Mouse (Mus musculus) heart, embryonic 13.5 days (tissue): Measurements from ENCODE around the gene Cyth1. TPM values are rescaled to one million over a fixed set of nuclear protein-coding genes. Genes with fewer than 3 reads are reported as not detected.
A peak's percentile ranks its signal among the peaks of the same experiment; 100 is the strongest.

Experiments
- ATAC-seq: fragments of 200-750 bp; cut with Nextera tagmentation; 2 replicates; pipeline ENCODE4 v1.8.0; 2017; ENCODE audit warnings: moderate TSS enrichment; ENCODE audit not compliant: insufficient number of reproducible peaks, low FRiP score, low TSS enrichment; ENCODE audit errors: extremely low read depth
- H3K27ac ChIP-seq: fragments of 300-500 bp; sonication (generic); replicated peaks from 2 replicates; pipeline ENCODE4 v1.5.1; 2015; ENCODE audit warnings: moderate library complexity, mild to moderate bottlenecking, inconsistent platforms
- H3K27me3 ChIP-seq: fragments of 300-500 bp; sonication (generic); replicated peaks from 2 replicates; pipeline ENCODE4 v1.6.1; 2015; ENCODE audit warnings: mild to moderate bottlenecking, inconsistent platforms
- H3K36me3 ChIP-seq: fragments of 300-500 bp; sonication (generic); 2 replicates; pipeline ENCODE4 v1.6.1; 2015; ENCODE audit warnings: mild to moderate bottlenecking, inconsistent platforms
- H3K4me1 ChIP-seq: fragments of 300-500 bp; sonication (generic); 2 replicates; pipeline ENCODE4 v1.6.1; 2015; ENCODE audit warnings: inconsistent platforms
- H3K4me2 ChIP-seq: fragments of 300-500 bp; sonication (generic); 2 replicates; pipeline ENCODE4 v1.6.1; 2015; ENCODE audit warnings: inconsistent platforms, mild to moderate bottlenecking, moderate library complexity
- H3K4me3 ChIP-seq: fragments of 300-500 bp; sonication (generic); 2 replicates; pipeline ENCODE4 v1.5.1; 2015; ENCODE audit warnings: moderate library complexity, mild to moderate bottlenecking, inconsistent platforms
- H3K9ac ChIP-seq: fragments of 300-500 bp; sonication (generic); 2 replicates; pipeline ENCODE4 v1.6.1; 2015; ENCODE audit warnings: inconsistent platforms, mild to moderate bottlenecking, moderate library complexity
- H3K9me3 ChIP-seq: fragments of 300-500 bp; sonication (generic); 2 replicates; pipeline ENCODE4 v1.6.1; 2016; ENCODE audit warnings: inconsistent platforms
- WGBS: fragments of 180-500 bp; shearing (Covaris S2); methylation state at CpG from one replicate; pipeline ENCODE4 v1.1.7; 2015; ENCODE audit warnings: mixed read lengths; 5-methylcytosine and 5-hydroxymethylcytosine counted together
- polyA plus RNA-seq: library from polyadenylated mRNA; unstranded; fragments of >200 nt; fragmentation: Nextera tagmentation; extraction: Ambion mirVana; gene quantifications from 2 replicates; pipeline ENCODE4 v1.2.1, GENCODE M21; 2015

The Cyth1 gene
- polyA plus RNA-seq, 1 experiment from 2014 or later, result 14.9 TPM

GRCm38 (mm10) chr11:118196824-118197388 is 51.5 kb downstream of the Cyth1 start:
- WGBS, result 41% methylated on average over 10 of the region's 10 CpGs
- H3K36me3 ChIP-seq, result peaks cover 15% of the 10 kb centered on the region
- no peaks in the 10 kb centered on the region for H3K27me3 ChIP-seq
- peak overlapping the region; percentile 73 for H3K27ac ChIP-seq
- ATAC-seq, result no peak; the same call in 1 of the 2 replicates
- H3K4me1 ChIP-seq, result peaks cover 99% of the 10 kb centered on the region
- no peak overlapping the region for H3K4me3 ChIP-seq
- peak overlapping the region; percentile 56; the same call in 1 of the 2 replicates for H3K9ac ChIP-seq
- no peak overlapping the region for H3K4me2 ChIP-seq
- H3K9me3 ChIP-seq, result no peaks in the 10 kb centered on the region

- peaks cover 66% of the 10 kb centered on the region for H3K4me1 ChIP-seq
- H3K27me3 ChIP-seq, result no peaks in the 10 kb centered on the region
- 44% methylated on average over 14 of the region's 14 CpGs for WGBS
- H3K36me3 ChIP-seq, result peaks cover 43% of the 10 kb centered on the region
- H3K4me2 ChIP-seq, result peak overlapping the region; percentile 26
- peak overlapping the region; percentile 89 for H3K27ac ChIP-seq
- H3K9me3 ChIP-seq, result no peaks in the 10 kb centered on the region
- no peak overlapping the region for H3K4me3 ChIP-seq
- H3K9ac ChIP-seq, result peak overlapping the region; percentile 40
- ATAC-seq, result no peak
Measured at GRCm38 (mm10) chr11:118193390-118194147, 54.8 kb downstream of the Cyth1 start.

- Histone ChIP-seq H3K27ac (peak overlapping the region; percentile 89), H3K4me1 (peaks cover 60% of the 10 kb centered on the region), H3K9me3 (no peaks in the 10 kb centered on the region), H3K27me3 (no peaks in the 10 kb centered on the region), H3K9ac (no peak overlapping the region), H3K36me3 (peaks cover 49% of the 10 kb centered on the region), H3K4me2 (peak overlapping the region; percentile 26), H3K4me3 (no peak overlapping the region)
- WGBS, result 75% methylated on average over 5 of the region's 5 CpGs
- no peak for ATAC-seq
Measured at GRCm38 (mm10) chr11:118192973-118193372, 55.4 kb downstream of the Cyth1 start.

- Histone ChIP-seq H3K4me1 (peaks cover 32% of the 10 kb centered on the region), H3K27ac (no peak overlapping the region), H3K27me3 (no peaks in the 10 kb centered on the region), H3K4me3 (no peak overlapping the region), H3K9me3 (no peaks in the 10 kb centered on the region), H3K36me3 (peaks cover 86% of the 10 kb centered on the region), H3K9ac (0 out of 2 replicates have a peak overlapping the region, but pooled peaks have one; percentile 11), H3K4me2 (no peak overlapping the region)
- ATAC-seq, result no peak
- 84% methylated on average over 9 of the region's 9 CpGs for WGBS
Measured at GRCm38 (mm10) chr11:118182768-118183167, 65.6 kb downstream of the Cyth1 start.

- H3K27me3 ChIP-seq, result no peaks in the 10 kb centered on the region
- peaks cover 84% of the 10 kb centered on the region for H3K36me3 ChIP-seq
- H3K9ac ChIP-seq, result 0 out of 2 replicates have a peak overlapping the region, but pooled peaks have one; percentile 11
- peaks cover 32% of the 10 kb centered on the region for H3K4me1 ChIP-seq
- WGBS, result 79% methylated on average over 4 of the region's 4 CpGs
- H3K9me3 ChIP-seq, result no peaks in the 10 kb centered on the region
- no peak for ATAC-seq
- no peak overlapping the region for H3K4me2 ChIP-seq
- H3K4me3 ChIP-seq, result no peak overlapping the region
- no peak overlapping the region for H3K27ac ChIP-seq
Measured at GRCm38 (mm10) chr11:118182353-118182752, 66.0 kb downstream of the Cyth1 start.

GRCm38 (mm10) chr11:118180199-118180598 is 68.2 kb downstream of the Cyth1 start:
- ATAC-seq, result no peak
- Histone ChIP-seq H3K27ac (peak overlapping the region; percentile 55; the same call in 1 of the 2 replicates), H3K9ac (no peak overlapping the region), H3K36me3 (peaks cover 95% of the 10 kb centered on the region), H3K4me3 (no peak overlapping the region), H3K9me3 (no peaks in the 10 kb centered on the region), H3K4me2 (no peak overlapping the region), H3K27me3 (no peaks in the 10 kb centered on the region), H3K4me1 (peaks cover 48% of the 10 kb centered on the region)
- 74% methylated on average over 7 of the region's 7 CpGs for WGBS

- H3K36me3 ChIP-seq, result peaks cover 85% of the 10 kb centered on the region
- H3K9me3 ChIP-seq, result no peaks in the 10 kb centered on the region
- H3K27ac ChIP-seq, result no peak overlapping the region
- H3K27me3 ChIP-seq, result no peaks in the 10 kb centered on the region
- 82% methylated on average over 5 of the region's 5 CpGs for WGBS
- H3K4me2 ChIP-seq, result no peak overlapping the region
- H3K4me1 ChIP-seq, result peaks cover 57% of the 10 kb centered on the region
- no peak overlapping the region for H3K4me3 ChIP-seq
- no peak for ATAC-seq
- no peak overlapping the region for H3K9ac ChIP-seq
Measured at GRCm38 (mm10) chr11:118178236-118178635, 70.2 kb downstream of the Cyth1 start.

GRCm38 (mm10) chr11:118174752-118175151 is 73.6 kb downstream of the Cyth1 start:
- Histone ChIP-seq H3K4me2 (peak overlapping the region; percentile 25; the same call in 1 of the 2 replicates), H3K27me3 (no peaks in the 10 kb centered on the region), H3K9ac (peak overlapping the region; percentile 40; the same call in 1 of the 2 replicates), H3K4me1 (peaks cover 43% of the 10 kb centered on the region), H3K27ac (peak overlapping the region; percentile 85), H3K36me3 (peaks cover 86% of the 10 kb centered on the region), H3K4me3 (no peak overlapping the region), H3K9me3 (no peaks in the 10 kb centered on the region)
- ATAC-seq, result no peak
- WGBS, result 36% methylated on average over 7 of the region's 7 CpGs

- no peak for ATAC-seq
- 73% methylated on average over 5 of the region's 5 CpGs for WGBS
- no peaks in the 10 kb centered on the region for H3K27me3 ChIP-seq
Measured at GRCm38 (mm10) chr11:118172768-118173167, 75.6 kb downstream of the Cyth1 start.

GRCm38 (mm10) chr11:118170333-118170732 is 78.1 kb downstream of the Cyth1 start:
- Histone ChIP-seq H3K36me3 (peaks cover 87% of the 10 kb centered on the region), H3K9ac (peak overlapping the region; percentile 1; the same call in 1 of the 2 replicates), H3K27me3 (no peaks in the 10 kb centered on the region), H3K9me3 (no peaks in the 10 kb centered on the region), H3K4me3 (no peak overlapping the region), H3K4me2 (no peak overlapping the region), H3K4me1 (peaks cover 66% of the 10 kb centered on the region), H3K27ac (peak overlapping the region; percentile 51)
- ATAC-seq, result no peak
- WGBS, result 51% methylated on average over 5 of the region's 5 CpGs

More at GRCm38 (mm10) chr11:118172768-118173167, 75.6 kb downstream of the Cyth1 start:
- peaks cover 56% of the 10 kb centered on the region for H3K4me1 ChIP-seq
- peaks cover 85% of the 10 kb centered on the region for H3K36me3 ChIP-seq
- no peak overlapping the region for H3K27ac ChIP-seq
- no peak overlapping the region for H3K4me2 ChIP-seq
- no peak overlapping the region for H3K4me3 ChIP-seq
- no peak overlapping the region for H3K9ac ChIP-seq
- H3K9me3 ChIP-seq, result no peaks in the 10 kb centered on the region

GRCm38 (mm10) chr11:118168714-118169113 is 79.7 kb downstream of the Cyth1 start:
- H3K27ac ChIP-seq, result no peak overlapping the region; the same call in 1 of the 2 replicates
- H3K27me3 ChIP-seq, result no peaks in the 10 kb centered on the region
- no peaks in the 10 kb centered on the region for H3K9me3 ChIP-seq
- H3K4me3 ChIP-seq, result no peak overlapping the region
- H3K36me3 ChIP-seq, result peaks cover 96% of the 10 kb centered on the region
- H3K4me2 ChIP-seq, result no peak overlapping the region
- ATAC-seq, result no peak
- WGBS, result 73% methylated on average over 9 of the region's 9 CpGs
- 0 out of 2 replicates have a peak overlapping the region, but pooled peaks have one; percentile 5 for H3K9ac ChIP-seq
- H3K4me1 ChIP-seq, result peaks cover 63% of the 10 kb centered on the region
